Mouse (Mus musculus) neural tube, embryonic 14.5 days (tissue): Measurements from ENCODE around the gene Tcte2. TPM values are rescaled to one million over a fixed set of nuclear protein-coding genes. Genes with fewer than 3 reads are reported as not detected.

Experiments used
- ATAC-seq: fragments of 200-750 bp; cut with Nextera tagmentation; 2 replicates; pipeline ENCODE4 v1.8.0; 2017; ENCODE audit warnings: low read depth, mild to moderate bottlenecking, moderate TSS enrichment, moderate library complexity
- H3K27ac ChIP-seq: fragments of 300-500 bp; sonication (generic); 2 replicates; pipeline ENCODE4 v1.5.1; 2014; ENCODE audit warnings: low read depth, mild to moderate bottlenecking, control low read depth, low read length, moderate library complexity, mixed read lengths
- H3K27me3 ChIP-seq: fragments of 300-500 bp; sonication (generic); 2 replicates; pipeline ENCODE4 v1.6.1; 2014; ENCODE audit warnings: low read length; ENCODE audit not compliant: control insufficient read depth, insufficient read depth
- H3K36me3 ChIP-seq: fragments of 300-500 bp; sonication (generic); 2 replicates; pipeline ENCODE4 v1.6.1; 2014; ENCODE audit warnings: low read length, mixed read lengths; ENCODE audit not compliant: control insufficient read depth, insufficient read depth
- H3K4me1 ChIP-seq: fragments of 300-500 bp; sonication (generic); 2 replicates; pipeline ENCODE4 v1.6.1; 2014; ENCODE audit warnings: low read length; ENCODE audit not compliant: control insufficient read depth, insufficient read depth
- H3K4me2 ChIP-seq: fragments of 300-500 bp; sonication (generic); 2 replicates; pipeline ENCODE4 v1.6.1; 2014; ENCODE audit warnings: mild to moderate bottlenecking, low read depth, low read length, control low read depth
- H3K4me3 ChIP-seq: fragments of 300-500 bp; sonication (generic); 2 replicates; pipeline ENCODE4 v1.5.1; 2014; ENCODE audit warnings: low read depth, low read length, control low read depth, mixed read lengths
- H3K9ac ChIP-seq: fragments of 300-500 bp; sonication (generic); replicated peaks from 2 replicates; pipeline ENCODE4 v1.6.1; 2014; ENCODE audit warnings: low read depth, mild to moderate bottlenecking, control low read depth, low read length, mixed read lengths
- H3K9me3 ChIP-seq: fragments of 300-500 bp; sonication (generic); 2 replicates; pipeline ENCODE4 v1.6.1; 2016; ENCODE audit warnings: low read length; ENCODE audit not compliant: control insufficient read depth
- WGBS: fragments of 180-500 bp; shearing (Covaris S2); extraction: QIAGEN DNeasy Blood & Tissue Kit; methylation state at CpG from one replicate; pipeline ENCODE4 v1.1.7; 2014; 5-methylcytosine and 5-hydroxymethylcytosine counted together
- polyA plus RNA-seq: library from polyadenylated mRNA; unstranded; fragments of >200 nt; fragmentation: Nextera tagmentation; extraction: Ambion mirVana; gene quantifications from 2 replicates; pipeline ENCODE4 v1.2.1, GENCODE M21; 2014

Tcte2 gene
- polyA plus RNA-seq, 1 experiment from 2014 or later: 31.1 TPM

- no peaks in the 10 kb centered on the region for H3K27me3 ChIP-seq
- no peak for ATAC-seq
- H3K36me3 ChIP-seq: no peaks in the 10 kb centered on the region
- no peak overlapping the region for H3K27ac ChIP-seq
- H3K9ac ChIP-seq: no peak overlapping the region
- H3K4me1 ChIP-seq: no peaks in the 10 kb centered on the region; the same call in 1 of the 2 replicates
- H3K4me2 ChIP-seq: no peak overlapping the region
- no peaks in the 10 kb centered on the region for H3K9me3 ChIP-seq
- 95% methylated on average over 5 of the region's 5 CpGs for WGBS
- H3K4me3 ChIP-seq: no peak overlapping the region
These were observed 41.4 kb downstream of the Tcte2 start for GRCm38 (mm10) chr17:13720187-13720586.

DNA sequence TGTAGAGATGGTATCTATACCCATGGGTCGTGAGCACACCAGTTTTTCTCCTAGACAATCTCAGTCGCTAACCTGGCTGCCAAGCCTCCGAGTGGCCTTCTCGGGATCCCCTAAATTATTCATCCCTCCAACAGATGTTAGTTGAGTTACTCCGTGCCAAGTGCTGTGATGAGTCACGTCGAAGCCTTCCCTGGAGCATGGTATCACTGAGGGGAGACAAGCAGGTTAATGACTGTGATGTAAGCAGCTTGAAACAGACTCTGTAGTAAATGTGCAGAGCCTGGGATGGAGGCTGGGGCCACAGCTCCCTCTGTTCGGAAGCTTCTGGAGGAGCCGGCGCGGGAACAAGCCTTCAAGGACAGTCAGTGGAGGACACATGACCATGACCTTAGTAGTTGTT, 44.2 kb downstream of the Tcte2 start:
- WGBS: 83% methylated on average over 11 of the region's 11 CpGs
- Histone ChIP-seq H3K4me1 (no peaks in the 10 kb centered on the region; the same call in 1 of the 2 replicates), H3K27me3 (no peaks in the 10 kb centered on the region), H3K27ac (no peak overlapping the region), H3K4me3 (no peak overlapping the region), H3K9ac (no peak overlapping the region), H3K4me2 (no peak overlapping the region), H3K9me3 (no peaks in the 10 kb centered on the region), H3K36me3 (no peaks in the 10 kb centered on the region)
- no peak; the same call in 1 of the 2 replicates for ATAC-seq

DNA sequence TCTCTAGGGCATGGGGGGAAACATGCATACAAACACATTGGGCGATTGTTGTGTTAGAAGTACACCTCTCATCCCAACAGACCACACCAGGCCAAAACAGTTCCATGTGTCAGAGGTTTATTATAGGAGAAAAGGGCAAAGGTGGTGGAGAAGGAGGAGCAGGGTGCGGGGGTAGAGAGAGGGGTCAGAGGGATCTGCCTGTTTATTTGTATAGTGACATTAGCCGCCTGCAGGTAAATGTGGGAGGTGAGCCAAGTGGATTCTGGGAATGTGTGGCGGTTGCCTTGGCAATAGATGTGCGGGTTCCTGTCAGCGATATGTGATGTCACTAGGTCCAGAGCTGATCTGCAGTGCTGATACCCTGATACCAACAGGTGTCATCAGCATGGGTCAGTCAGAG, 45.3 kb downstream of the Tcte2 start:
- WGBS: 95% methylated on average over 6 of the region's 6 CpGs
- no peak overlapping the region for H3K27ac ChIP-seq
- no peaks in the 10 kb centered on the region for H3K36me3 ChIP-seq
- H3K9ac ChIP-seq: no peak overlapping the region
- H3K27me3 ChIP-seq: no peaks in the 10 kb centered on the region
- H3K4me2 ChIP-seq: no peak overlapping the region
- no peaks in the 10 kb centered on the region for H3K4me1 ChIP-seq
- no peak for ATAC-seq
- H3K4me3 ChIP-seq: no peak overlapping the region
- H3K9me3 ChIP-seq: no peaks in the 10 kb centered on the region

DNA sequence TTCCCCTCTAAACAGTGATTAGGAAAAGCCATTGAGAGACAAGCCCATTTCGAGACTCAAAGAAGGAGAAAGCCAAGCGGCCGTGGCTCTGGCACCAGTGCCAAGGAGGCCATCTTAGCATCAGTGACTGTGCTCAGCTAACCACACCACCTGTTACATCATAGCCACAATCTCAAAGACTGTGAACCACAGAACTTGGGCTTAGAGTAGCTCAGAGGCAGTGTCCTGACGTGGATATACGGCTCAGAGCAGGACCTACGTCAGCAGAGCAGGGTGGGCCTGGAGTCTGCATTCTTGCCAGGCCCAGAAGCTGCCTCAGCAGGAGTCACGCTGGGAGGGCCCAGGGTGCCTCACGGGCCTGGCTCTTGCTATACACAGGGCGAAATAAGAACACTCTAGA, 46.1 kb downstream of the Tcte2 start:
- H3K4me3 ChIP-seq: no peak overlapping the region
- no peaks in the 10 kb centered on the region for H3K36me3 ChIP-seq
- 87% methylated on average over 9 of the region's 9 CpGs for WGBS
- H3K4me2 ChIP-seq: no peak overlapping the region
- H3K9ac ChIP-seq: no peak overlapping the region
- no peaks in the 10 kb centered on the region for H3K27me3 ChIP-seq
- ATAC-seq: no peak
- H3K9me3 ChIP-seq: no peaks in the 10 kb centered on the region
- no peak overlapping the region for H3K27ac ChIP-seq
- H3K4me1 ChIP-seq: no peaks in the 10 kb centered on the region

- H3K27ac ChIP-seq: no peak overlapping the region
- ATAC-seq: no peak
- WGBS: 77% methylated on average over 4 of the region's 4 CpGs
These were observed 47.0 kb downstream of the Tcte2 start for GRCm38 (mm10) chr17:13714654-13715053.

GRCm38 (mm10) chr17:13714128-13714527, 47.5 kb downstream of the Tcte2 start:
- H3K36me3 ChIP-seq: no peaks in the 10 kb centered on the region
- H3K4me1 ChIP-seq: no peaks in the 10 kb centered on the region
- H3K9me3 ChIP-seq: no peaks in the 10 kb centered on the region
- H3K27me3 ChIP-seq: no peaks in the 10 kb centered on the region
- H3K27ac ChIP-seq: no peak overlapping the region
- no peak for ATAC-seq
- no peak overlapping the region for H3K4me2 ChIP-seq
- WGBS: 92% methylated on average over 4 of the region's 4 CpGs
- H3K4me3 ChIP-seq: no peak overlapping the region
- no peak overlapping the region for H3K9ac ChIP-seq

More at GRCm38 (mm10) chr17:13714654-13715053, 47.0 kb downstream of the Tcte2 start:
- H3K4me1 ChIP-seq: no peaks in the 10 kb centered on the region
- no peaks in the 10 kb centered on the region for H3K36me3 ChIP-seq
- H3K4me2 ChIP-seq: no peak overlapping the region
- no peaks in the 10 kb centered on the region for H3K27me3 ChIP-seq
- H3K9ac ChIP-seq: no peak overlapping the region
- H3K9me3 ChIP-seq: no peaks in the 10 kb centered on the region
- H3K4me3 ChIP-seq: no peak overlapping the region

- H3K4me3 ChIP-seq: no peak overlapping the region
- H3K27ac ChIP-seq: no peak overlapping the region
- no peaks in the 10 kb centered on the region for H3K27me3 ChIP-seq
- no peak for ATAC-seq
- H3K9ac ChIP-seq: no peak overlapping the region
- H3K4me2 ChIP-seq: no peak overlapping the region
- no peaks in the 10 kb centered on the region for H3K36me3 ChIP-seq
- H3K4me1 ChIP-seq: no peaks in the 10 kb centered on the region
- WGBS: 76% methylated on average over 3 of the region's 3 CpGs
- H3K9me3 ChIP-seq: no peaks in the 10 kb centered on the region
These were observed 49.1 kb downstream of the Tcte2 start for GRCm38 (mm10) chr17:13712518-13712917.

DNA sequence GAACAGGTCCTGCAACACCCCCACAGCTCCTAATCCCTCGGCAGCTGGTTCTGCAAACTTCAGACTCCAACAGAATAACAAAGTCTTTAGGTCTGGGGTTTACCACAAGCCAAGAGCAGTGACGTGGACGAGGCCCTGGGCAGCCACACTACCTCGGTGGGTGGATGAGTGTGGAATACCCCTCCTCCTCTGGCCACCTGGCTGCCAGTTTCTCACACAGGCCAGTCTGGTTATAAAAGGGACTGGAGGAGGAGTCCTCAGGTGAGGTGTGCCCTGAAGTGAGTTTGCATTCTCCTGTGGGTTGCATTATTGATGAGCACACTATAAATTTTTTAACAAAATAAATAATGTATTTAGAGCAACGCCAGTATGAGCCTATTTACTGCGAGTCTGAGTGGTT, 49.5 kb downstream of the Tcte2 start:
- no peak overlapping the region for H3K9ac ChIP-seq
- H3K27me3 ChIP-seq: no peaks in the 10 kb centered on the region
- no peak overlapping the region for H3K27ac ChIP-seq
- H3K4me1 ChIP-seq: no peaks in the 10 kb centered on the region
- no peak for ATAC-seq
- no peak overlapping the region for H3K4me3 ChIP-seq
- H3K4me2 ChIP-seq: no peak overlapping the region
- 70% methylated on average over 6 of the region's 6 CpGs for WGBS
- H3K36me3 ChIP-seq: no peaks in the 10 kb centered on the region
- H3K9me3 ChIP-seq: no peaks in the 10 kb centered on the region

- no peak overlapping the region for H3K4me3 ChIP-seq
- no peak for ATAC-seq
- H3K9me3 ChIP-seq: no peaks in the 10 kb centered on the region
- H3K27me3 ChIP-seq: no peaks in the 10 kb centered on the region
- no peak overlapping the region for H3K4me2 ChIP-seq
- H3K36me3 ChIP-seq: no peaks in the 10 kb centered on the region
- H3K9ac ChIP-seq: no peak overlapping the region
- WGBS: 86% methylated on average over 5 of the region's 5 CpGs
- no peaks in the 10 kb centered on the region for H3K4me1 ChIP-seq
- H3K27ac ChIP-seq: no peak overlapping the region
These were observed 50.5 kb downstream of the Tcte2 start for GRCm38 (mm10) chr17:13711173-13711572.

DNA sequence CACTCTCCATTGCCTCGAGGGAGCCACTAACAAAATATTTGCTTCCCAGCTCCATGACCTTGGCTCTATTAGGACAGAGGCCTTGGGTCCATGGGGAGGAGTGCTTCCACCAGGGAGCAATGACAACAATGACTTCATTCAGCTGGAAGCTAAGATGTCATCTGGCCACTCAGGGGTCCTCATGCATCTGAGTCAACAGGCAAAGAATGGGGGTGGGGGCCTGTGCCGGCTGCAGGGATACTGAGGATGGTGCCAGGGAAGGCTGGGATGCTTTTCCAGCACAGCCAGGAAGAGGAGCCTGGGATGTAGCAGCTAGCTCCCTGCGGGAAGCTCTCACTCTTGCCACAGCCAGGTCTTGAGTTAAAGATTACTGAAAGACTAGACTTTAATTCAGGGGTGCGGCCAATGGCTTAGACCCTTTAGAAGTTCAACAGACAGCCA, 56.1 kb downstream of the Tcte2 start:
- no peak overlapping the region for H3K27ac ChIP-seq
- no peak overlapping the region for H3K4me2 ChIP-seq
- no peaks in the 10 kb centered on the region for H3K27me3 ChIP-seq
- ATAC-seq: no peak
- no peaks in the 10 kb centered on the region for H3K36me3 ChIP-seq
- 33% methylated on average over 4 of the region's 4 CpGs for WGBS
- H3K9ac ChIP-seq: no peak overlapping the region
- H3K4me1 ChIP-seq: no peaks in the 10 kb centered on the region
- no peaks in the 10 kb centered on the region for H3K9me3 ChIP-seq
- no peak overlapping the region for H3K4me3 ChIP-seq
